Mouse (Mus musculus): ENCODE measurements at regions not wholly inside any gene's neighbourhood (a gene's known extent, or its start where the extent isn't known, plus 50 kb on each side); places are given as distances from the start of the nearest gene placed in this dataset.

GRCm38 (mm10) chrX:65769861-65770260 is 534.2 kb downstream of the 4930447F04Rik start:
- no peak for TF ChIP-seq CTCF (IDR thresholded peaks at IDR 0.05; ENCODE audit: borderline replicate concordance, extremely low read depth, insufficient read depth, insufficient read length)
- TF ChIP-seq POLR2A (IDR thresholded peaks at IDR 0.05; ENCODE audit: borderline replicate concordance, extremely low read depth, insufficient read depth, insufficient read length, poor library complexity, severe bottlenecking), result no peak

All from brain, embryonic 14.5 days (tissue).